Mouse (Mus musculus) limb, embryonic 15.5 days (tissue): ENCODE measurements around the gene Cblb. TPM values are rescaled to one million over a fixed set of nuclear protein-coding genes. Genes with fewer than 3 reads are reported as not detected.

Experiments
- ATAC-seq: fragments of 200-750 bp; cut with Nextera tagmentation; 2 replicates; pipeline ENCODE4 v1.8.0; 2017; ENCODE audit warnings: low read depth, moderate TSS enrichment; ENCODE audit not compliant: insufficient number of reproducible peaks, low FRiP score, low TSS enrichment
- H3K27ac ChIP-seq: fragments of 300-500 bp; sonication (generic); 2 replicates; pipeline ENCODE4 v1.5.1; 2015; ENCODE audit warnings: moderate library complexity, mild to moderate bottlenecking, inconsistent platforms
- H3K27me3 ChIP-seq: fragments of 300-500 bp; sonication (generic); 2 replicates; pipeline ENCODE4 v1.6.1; 2015; ENCODE audit warnings: inconsistent platforms
- H3K36me3 ChIP-seq: fragments of 300-500 bp; sonication (generic); 2 replicates; pipeline ENCODE4 v1.6.1; 2015; ENCODE audit warnings: inconsistent platforms
- H3K4me1 ChIP-seq: fragments of 300-500 bp; sonication (generic); 2 replicates; pipeline ENCODE4 v1.6.1; 2015; ENCODE audit warnings: inconsistent platforms
- H3K4me2 ChIP-seq: fragments of 300-500 bp; sonication (generic); 2 replicates; pipeline ENCODE4 v1.6.1; 2015; ENCODE audit warnings: mild to moderate bottlenecking, inconsistent platforms
- H3K4me3 ChIP-seq: fragments of 300-500 bp; sonication (generic); 2 replicates; pipeline ENCODE4 v1.5.1; 2015; ENCODE audit warnings: mild to moderate bottlenecking, inconsistent platforms
- H3K9ac ChIP-seq: fragments of 300-500 bp; sonication (generic); 2 replicates; pipeline ENCODE4 v1.6.1; 2015; ENCODE audit warnings: inconsistent platforms
- H3K9me3 ChIP-seq: fragments of 300-500 bp; sonication (generic); 2 replicates; pipeline ENCODE4 v1.6.1; 2016; ENCODE audit warnings: inconsistent platforms
- WGBS: fragments of 180-500 bp; shearing (Covaris S2); methylation state at CpG from one replicate; pipeline ENCODE4 v1.1.7; 2015; 5-methylcytosine and 5-hydroxymethylcytosine counted together
- polyA plus RNA-seq: library from polyadenylated mRNA; unstranded; fragments of >200 nt; fragmentation: Nextera tagmentation; extraction: Ambion mirVana; gene quantifications from 2 replicates; pipeline ENCODE4 v1.2.1, GENCODE M21; 2015

The Cblb gene
- polyA plus RNA-seq, 1 experiment from 2014 or later: 15.2 TPM

DNA sequence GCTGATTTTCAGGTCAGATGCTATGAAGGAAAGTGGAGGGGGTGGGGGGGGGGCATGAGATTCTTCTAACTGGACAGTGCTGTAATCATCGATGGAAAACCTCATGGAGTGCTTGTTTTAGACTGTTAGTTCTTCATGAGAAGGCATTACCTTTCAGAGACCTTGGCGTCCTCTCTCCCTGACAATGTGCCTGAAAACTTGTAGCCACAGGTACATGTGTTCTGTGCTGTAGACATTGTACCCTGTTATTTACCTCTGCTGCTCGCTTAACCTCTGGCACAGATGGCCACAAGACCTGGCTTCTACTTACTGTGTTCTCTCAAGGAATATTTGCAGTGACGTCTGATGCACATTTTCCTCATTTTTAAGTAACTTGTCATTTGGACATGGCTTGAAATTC, 114.5 kb downstream of the Cblb start:
- no peak overlapping the region for H3K4me3 ChIP-seq

DNA sequence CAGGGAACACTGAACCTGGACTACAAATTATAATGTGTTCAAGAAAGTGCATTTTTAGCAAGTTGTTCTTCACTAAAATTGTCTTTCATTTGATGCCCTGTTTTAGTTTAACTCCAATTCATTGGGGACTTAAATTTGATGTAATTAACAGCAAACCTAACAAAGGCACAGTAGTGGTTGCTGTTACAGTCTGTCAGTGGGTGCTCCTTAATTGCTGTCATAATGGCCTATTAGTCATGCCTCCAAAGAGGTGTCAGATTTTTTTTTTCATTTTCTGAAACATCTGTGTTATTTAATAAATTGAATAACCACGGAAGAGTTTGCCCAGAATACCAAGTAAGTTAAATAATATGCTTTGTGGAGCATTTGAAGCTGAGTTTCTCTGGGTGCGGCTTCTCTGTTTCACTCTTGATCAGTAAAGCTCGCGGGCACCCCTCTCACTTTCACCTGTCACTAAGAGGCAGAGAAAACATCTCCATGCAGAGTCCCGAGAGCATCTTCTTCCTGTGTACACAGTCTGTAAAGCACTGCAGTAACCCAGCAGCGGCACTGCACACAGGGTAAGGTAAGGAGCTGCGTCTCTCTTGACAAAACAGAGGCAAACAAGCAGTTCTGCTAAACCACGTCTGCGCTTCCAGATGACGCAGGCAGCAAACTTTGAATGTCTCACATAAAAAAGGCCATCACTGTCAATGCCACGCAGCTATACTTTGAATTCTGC, 116.1 kb downstream of the Cblb start:
- no peak overlapping the region for H3K9ac ChIP-seq
- no peak overlapping the region for H3K27ac ChIP-seq
- peaks cover 25% of the 10 kb centered on the region for H3K36me3 ChIP-seq
- H3K4me1 ChIP-seq: peaks cover 4% of the 10 kb centered on the region
- no peaks in the 10 kb centered on the region for H3K9me3 ChIP-seq
- ATAC-seq: no peak
- H3K4me3 ChIP-seq: no peak overlapping the region
- no peak overlapping the region for H3K4me2 ChIP-seq
- no peaks in the 10 kb centered on the region for H3K27me3 ChIP-seq
- WGBS: 60% methylated on average over 11 of the region's 11 CpGs

More for the DNA sequence above, 114.5 kb downstream of the Cblb start:
- no peak for ATAC-seq
- H3K27ac ChIP-seq: 0 out of 2 replicates have a peak overlapping the region, but pooled peaks have one; percentile 13
- H3K4me1 ChIP-seq: peaks cover 4% of the 10 kb centered on the region
- H3K9ac ChIP-seq: no peak overlapping the region
- no peaks in the 10 kb centered on the region for H3K27me3 ChIP-seq
- peaks cover 21% of the 10 kb centered on the region for H3K36me3 ChIP-seq
- H3K9me3 ChIP-seq: no peaks in the 10 kb centered on the region
- no peak overlapping the region for H3K4me2 ChIP-seq
- WGBS: 65% methylated on average over 4 of the region's 4 CpGs

DNA sequence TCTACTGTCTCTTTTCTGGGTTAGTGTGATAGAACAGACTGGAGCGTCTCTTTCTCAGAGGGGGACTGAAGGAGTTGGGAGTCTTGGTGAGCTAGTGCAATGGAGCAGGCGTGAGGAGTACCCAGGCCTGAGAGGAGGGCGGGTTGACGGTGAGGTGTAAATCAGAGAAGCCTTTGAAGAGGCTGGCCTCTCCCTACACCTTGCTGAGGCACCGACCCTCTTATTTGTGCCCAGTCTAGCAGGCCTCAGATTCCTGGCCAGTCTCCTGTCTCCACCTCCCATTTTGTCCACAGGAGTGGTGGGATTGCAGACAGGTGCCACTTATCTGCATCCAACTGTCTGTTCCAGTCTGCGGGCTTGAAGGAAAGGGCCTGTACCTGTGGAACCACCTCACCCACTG, 117.0 kb downstream of the Cblb start:
- peaks cover 28% of the 10 kb centered on the region for H3K36me3 ChIP-seq
- no peak overlapping the region for H3K4me2 ChIP-seq
- H3K9ac ChIP-seq: no peak overlapping the region
- 61% methylated on average over 6 of the region's 6 CpGs for WGBS
- H3K27ac ChIP-seq: peak overlapping the region; percentile 29; the same call in 1 of the 2 replicates
- H3K9me3 ChIP-seq: no peaks in the 10 kb centered on the region
- H3K27me3 ChIP-seq: no peaks in the 10 kb centered on the region
- peaks cover 4% of the 10 kb centered on the region for H3K4me1 ChIP-seq
- no peak for ATAC-seq
- H3K4me3 ChIP-seq: no peak overlapping the region

DNA sequence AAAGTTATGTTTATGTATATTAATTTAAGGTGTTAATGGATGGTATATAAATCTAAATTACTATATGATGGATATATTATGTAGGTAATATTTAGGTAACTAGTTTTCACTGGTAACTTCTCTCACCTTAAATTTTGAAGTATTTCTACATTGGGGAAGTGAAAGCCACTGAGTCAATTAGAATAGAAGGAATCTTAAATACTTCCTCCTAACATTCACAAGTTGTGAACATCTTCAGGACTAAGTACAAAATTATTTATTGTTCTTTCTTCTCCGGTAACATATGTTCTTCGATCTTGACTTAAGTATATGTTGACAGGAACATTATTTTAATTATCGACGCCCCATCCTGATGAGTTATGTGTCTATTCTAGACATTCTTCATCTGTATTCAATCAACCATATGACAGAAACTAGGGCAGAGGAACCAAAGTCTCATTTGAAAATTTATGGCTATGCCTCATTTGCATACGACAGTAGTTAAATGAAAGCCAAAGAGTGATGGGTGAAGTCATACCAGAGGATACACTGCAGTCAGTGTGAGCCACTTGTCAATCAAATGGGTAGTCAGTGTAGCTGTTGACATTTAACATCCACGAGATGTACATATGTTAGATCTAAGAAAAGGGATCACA, 118.2 kb downstream of the Cblb start:
- H3K4me3 ChIP-seq: no peak overlapping the region
- H3K4me2 ChIP-seq: no peak overlapping the region
- peaks cover 24% of the 10 kb centered on the region for H3K36me3 ChIP-seq
- H3K9me3 ChIP-seq: no peaks in the 10 kb centered on the region
- ATAC-seq: no peak
- H3K27ac ChIP-seq: no peak overlapping the region
- H3K9ac ChIP-seq: no peak overlapping the region
- H3K4me1 ChIP-seq: peaks cover 4% of the 10 kb centered on the region
- WGBS: 85% methylated on average over 6 of the region's 6 CpGs
- H3K27me3 ChIP-seq: no peaks in the 10 kb centered on the region

DNA sequence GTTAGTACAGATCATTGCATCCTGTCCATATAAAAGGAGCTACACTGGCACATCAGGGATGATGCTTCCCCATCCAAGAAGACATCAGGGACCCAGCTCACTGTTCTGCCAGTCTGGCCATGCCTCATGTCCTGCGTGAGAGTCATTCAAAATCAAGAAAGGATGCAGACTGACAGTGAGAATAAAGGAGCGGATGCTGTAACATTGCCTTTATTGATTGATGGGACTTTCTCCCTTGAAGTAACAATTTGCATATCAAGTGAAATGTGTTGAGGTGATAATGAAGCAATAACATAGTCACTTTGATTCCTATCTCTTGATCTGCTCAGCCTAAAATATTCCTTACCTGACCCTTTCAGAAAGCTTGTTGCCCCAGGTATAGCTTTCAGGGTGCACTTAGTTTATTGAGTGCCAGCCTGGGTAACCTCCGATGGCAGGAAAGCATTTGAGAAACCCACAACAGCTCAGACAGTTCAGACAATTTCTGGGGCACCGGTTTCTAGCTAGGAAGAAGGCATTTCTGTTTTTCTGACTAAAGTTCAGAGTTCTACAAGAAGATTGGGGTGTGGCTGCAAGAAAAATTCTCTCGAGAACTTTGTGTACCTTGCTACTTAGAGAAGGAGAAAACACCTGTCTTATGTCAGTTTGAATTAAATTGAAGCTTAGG, 124.1 kb downstream of the Cblb start:
- H3K9me3 ChIP-seq: no peaks in the 10 kb centered on the region
- peaks cover 24% of the 10 kb centered on the region; the same call in 1 of the 2 replicates for H3K36me3 ChIP-seq
- H3K4me2 ChIP-seq: no peak overlapping the region
- ATAC-seq: no peak
- no peaks in the 10 kb centered on the region for H3K27me3 ChIP-seq
- H3K9ac ChIP-seq: no peak overlapping the region
- H3K27ac ChIP-seq: no peak overlapping the region
- no peak overlapping the region for H3K4me3 ChIP-seq
- no peaks in the 10 kb centered on the region for H3K4me1 ChIP-seq
- 78% methylated on average over 5 of the region's 5 CpGs for WGBS

DNA sequence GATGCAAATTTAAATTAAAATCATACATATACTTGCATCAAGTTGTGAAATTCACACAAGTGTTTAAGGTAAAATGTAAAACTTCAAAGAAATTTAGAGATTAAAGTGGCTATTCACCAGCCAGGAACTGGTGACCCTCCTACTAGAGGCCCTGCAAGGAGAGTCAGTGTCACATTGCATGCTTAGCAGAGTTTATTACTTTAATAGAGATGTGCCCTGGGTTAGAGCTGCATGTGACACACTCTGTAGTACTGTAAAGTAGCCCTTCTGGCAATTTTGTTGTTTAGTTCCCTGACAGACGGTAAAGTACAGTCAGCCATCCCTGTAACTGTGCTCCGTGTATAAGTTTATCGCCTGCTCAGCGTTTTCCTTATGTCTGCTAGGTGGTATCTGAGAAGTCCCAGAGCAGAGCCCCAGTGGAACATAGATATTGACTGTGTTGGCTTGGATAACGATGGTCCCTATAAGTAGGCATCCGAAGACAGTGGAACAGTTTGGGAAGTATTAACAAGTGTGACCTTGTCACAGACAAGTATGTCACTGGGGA, 129.0 kb downstream of the Cblb start:
- ATAC-seq: no peak
- H3K27ac ChIP-seq: no peak overlapping the region
- H3K4me2 ChIP-seq: no peak overlapping the region
- WGBS: 71% methylated on average over 6 of the region's 6 CpGs
- H3K27me3 ChIP-seq: no peaks in the 10 kb centered on the region
- H3K4me3 ChIP-seq: no peak overlapping the region
- no peaks in the 10 kb centered on the region for H3K9me3 ChIP-seq
- H3K4me1 ChIP-seq: no peaks in the 10 kb centered on the region
- no peak overlapping the region for H3K9ac ChIP-seq
- H3K36me3 ChIP-seq: peaks cover 6% of the 10 kb centered on the region; the same call in 1 of the 2 replicates

DNA sequence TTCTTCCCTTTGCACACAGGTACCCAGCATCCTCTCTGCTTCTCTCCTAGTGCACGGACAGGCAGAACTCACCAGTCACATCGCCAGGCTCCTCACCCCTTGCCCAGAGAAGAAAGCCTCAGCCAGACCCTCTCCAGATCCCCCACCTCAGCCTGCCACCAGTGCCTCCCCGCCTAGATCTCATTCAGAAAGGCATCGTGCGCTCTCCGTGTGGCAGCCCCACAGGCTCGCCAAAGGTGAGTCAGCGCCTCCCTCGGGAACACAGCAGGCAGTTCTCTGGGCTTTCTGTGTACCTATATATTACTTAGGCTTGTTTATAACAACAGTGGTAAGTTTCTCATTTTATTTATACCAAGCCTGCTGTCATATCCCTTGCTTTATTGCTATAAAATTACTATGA, 133.2 kb downstream of the Cblb start:
- 85% methylated on average over 9 of the region's 9 CpGs for WGBS

DNA sequence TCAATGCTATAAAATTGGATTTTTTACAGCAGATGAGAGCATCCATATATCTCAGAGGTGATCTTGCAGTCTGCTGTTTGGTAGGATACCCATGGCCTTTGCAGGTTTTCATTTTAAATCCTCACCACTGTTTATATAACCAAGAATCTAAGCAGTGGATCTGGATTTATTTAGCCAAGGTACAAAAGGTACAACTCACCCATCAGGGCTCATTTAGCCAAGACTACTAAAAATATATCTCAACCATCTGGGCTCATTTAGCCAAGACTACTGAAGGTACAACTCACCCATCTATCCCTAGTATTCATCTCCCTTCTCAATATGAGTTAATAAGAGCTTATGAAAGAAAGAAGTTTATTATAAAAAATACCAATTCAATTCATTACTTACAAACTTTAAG, 142.2 kb downstream of the Cblb start:
- H3K4me3 ChIP-seq: no peak overlapping the region
- ATAC-seq: no peak
- H3K9ac ChIP-seq: no peak overlapping the region
- H3K4me2 ChIP-seq: no peak overlapping the region
- H3K9me3 ChIP-seq: no peaks in the 10 kb centered on the region
- no peaks in the 10 kb centered on the region for H3K4me1 ChIP-seq
- no peak overlapping the region for H3K27ac ChIP-seq
- H3K36me3 ChIP-seq: peaks cover 22% of the 10 kb centered on the region
- H3K27me3 ChIP-seq: no peaks in the 10 kb centered on the region

More for the DNA sequence above, 133.2 kb downstream of the Cblb start:
- peaks cover 23% of the 10 kb centered on the region for H3K36me3 ChIP-seq
- no peaks in the 10 kb centered on the region for H3K9me3 ChIP-seq
- H3K4me1 ChIP-seq: no peaks in the 10 kb centered on the region
- H3K27ac ChIP-seq: no peak overlapping the region
- H3K9ac ChIP-seq: no peak overlapping the region
- H3K4me3 ChIP-seq: no peak overlapping the region
- no peak for ATAC-seq
- no peaks in the 10 kb centered on the region for H3K27me3 ChIP-seq
- H3K4me2 ChIP-seq: no peak overlapping the region

DNA sequence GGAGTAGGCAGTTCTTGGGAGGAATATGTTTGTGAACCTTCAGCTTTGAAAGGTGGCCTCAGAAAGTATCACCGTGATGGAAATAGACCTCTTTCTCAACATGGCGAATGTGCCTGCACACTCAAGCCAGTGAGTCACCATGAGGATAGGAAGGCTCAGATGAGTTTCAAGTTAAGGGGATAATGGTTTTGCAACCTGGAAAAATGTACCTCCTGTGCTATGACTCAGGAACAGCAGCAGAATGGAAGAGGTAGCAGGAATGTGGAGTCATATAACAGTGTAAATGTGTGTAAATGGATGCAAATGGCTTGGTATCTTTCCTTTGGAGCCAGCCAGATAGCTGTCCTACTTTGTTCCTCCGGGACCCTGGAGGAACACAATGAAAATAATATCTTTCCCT, 148.8 kb downstream of the Cblb start:
- no peak for ATAC-seq
- Histone ChIP-seq H3K36me3 (peaks cover 18% of the 10 kb centered on the region), H3K4me2 (no peak overlapping the region), H3K27me3 (no peaks in the 10 kb centered on the region), H3K4me1 (no peaks in the 10 kb centered on the region), H3K4me3 (no peak overlapping the region), H3K9ac (no peak overlapping the region), H3K9me3 (no peaks in the 10 kb centered on the region), H3K27ac (no peak overlapping the region)
- 96% methylated on average over 3 of the region's 3 CpGs for WGBS

DNA sequence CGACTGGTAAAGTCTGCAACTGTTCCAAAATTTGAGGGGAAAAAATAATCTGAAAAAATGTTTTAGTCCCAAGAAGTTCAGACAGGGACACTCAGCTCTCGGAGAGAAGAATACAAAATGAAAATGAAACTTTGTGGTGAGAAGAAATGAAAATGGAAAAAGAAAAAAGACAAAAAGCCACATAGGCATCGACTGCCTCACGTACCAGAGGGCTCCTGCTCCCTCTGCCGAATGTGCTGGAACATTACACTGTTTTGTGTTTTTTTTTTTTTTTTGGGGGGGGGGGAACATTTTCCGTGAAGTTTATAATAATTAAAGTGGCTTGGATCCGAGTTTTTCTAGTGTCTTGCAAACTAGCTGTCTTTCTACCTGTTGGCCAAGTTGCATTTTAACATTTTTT, 151.0 kb downstream of the Cblb start:
- 76% methylated on average over 7 of the region's 7 CpGs for WGBS
- Histone ChIP-seq H3K9me3 (no peaks in the 10 kb centered on the region), H3K36me3 (peaks cover 25% of the 10 kb centered on the region), H3K4me1 (no peaks in the 10 kb centered on the region), H3K9ac (no peak overlapping the region), H3K27me3 (no peaks in the 10 kb centered on the region), H3K4me3 (no peak overlapping the region), H3K27ac (no peak overlapping the region), H3K4me2 (no peak overlapping the region)
- ATAC-seq: no peak

DNA sequence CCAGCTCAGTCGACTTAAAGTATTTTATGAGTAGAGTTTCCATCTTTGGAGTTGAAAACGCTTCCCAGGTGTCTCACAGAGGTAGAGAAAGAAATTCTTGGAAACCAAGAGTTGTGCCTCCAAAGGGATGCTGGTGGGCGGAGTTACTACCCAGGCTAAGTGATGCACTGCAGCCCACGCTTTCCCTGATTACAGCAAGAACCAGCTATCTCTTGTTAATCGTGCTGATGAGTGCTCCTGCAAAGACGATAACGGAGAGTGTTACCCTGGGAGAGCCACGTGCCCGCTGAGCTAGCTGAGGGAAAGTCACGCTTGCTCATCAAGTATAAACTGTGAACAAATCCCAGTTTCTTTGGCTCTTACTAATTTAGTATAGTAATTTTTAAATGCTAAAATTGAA, 153.3 kb downstream of the Cblb start:
- 85% methylated on average over 10 of the region's 10 CpGs for WGBS
- Histone ChIP-seq H3K9ac (no peak overlapping the region), H3K4me3 (no peak overlapping the region), H3K27me3 (no peaks in the 10 kb centered on the region), H3K4me1 (no peaks in the 10 kb centered on the region), H3K36me3 (peaks cover 25% of the 10 kb centered on the region), H3K9me3 (no peaks in the 10 kb centered on the region), H3K4me2 (no peak overlapping the region), H3K27ac (no peak overlapping the region)
- ATAC-seq: no peak

DNA sequence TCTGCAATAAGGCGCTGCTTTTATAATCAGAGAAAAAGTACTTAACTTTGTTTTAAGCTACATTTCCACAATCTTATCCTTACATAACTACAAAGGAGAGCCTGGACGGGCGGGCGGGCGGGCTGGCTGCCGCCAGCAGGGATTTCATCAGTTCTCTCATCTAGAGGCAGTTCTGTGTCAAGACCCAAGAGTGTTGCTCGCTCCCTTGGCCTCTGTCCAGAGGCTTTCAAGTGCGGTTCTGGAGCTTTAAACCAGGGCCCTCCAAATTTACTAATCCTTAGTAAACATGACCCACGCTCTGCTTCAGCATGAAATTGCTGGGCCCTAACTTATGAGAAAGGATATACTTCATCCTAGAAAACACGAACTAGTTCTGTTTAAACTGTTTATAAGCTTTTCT, 155.7 kb downstream of the Cblb start:
- Histone ChIP-seq H3K9ac (no peak overlapping the region), H3K36me3 (peaks cover 44% of the 10 kb centered on the region), H3K27ac (no peak overlapping the region), H3K27me3 (no peaks in the 10 kb centered on the region), H3K4me2 (no peak overlapping the region), H3K4me3 (no peak overlapping the region), H3K9me3 (no peaks in the 10 kb centered on the region), H3K4me1 (no peaks in the 10 kb centered on the region)
- WGBS: 59% methylated on average over 10 of the region's 10 CpGs
- no peak for ATAC-seq
